Mouse (Mus musculus): Measurements from ENCODE around the gene Rbfox1.

Rbfox1 gene

DNA sequence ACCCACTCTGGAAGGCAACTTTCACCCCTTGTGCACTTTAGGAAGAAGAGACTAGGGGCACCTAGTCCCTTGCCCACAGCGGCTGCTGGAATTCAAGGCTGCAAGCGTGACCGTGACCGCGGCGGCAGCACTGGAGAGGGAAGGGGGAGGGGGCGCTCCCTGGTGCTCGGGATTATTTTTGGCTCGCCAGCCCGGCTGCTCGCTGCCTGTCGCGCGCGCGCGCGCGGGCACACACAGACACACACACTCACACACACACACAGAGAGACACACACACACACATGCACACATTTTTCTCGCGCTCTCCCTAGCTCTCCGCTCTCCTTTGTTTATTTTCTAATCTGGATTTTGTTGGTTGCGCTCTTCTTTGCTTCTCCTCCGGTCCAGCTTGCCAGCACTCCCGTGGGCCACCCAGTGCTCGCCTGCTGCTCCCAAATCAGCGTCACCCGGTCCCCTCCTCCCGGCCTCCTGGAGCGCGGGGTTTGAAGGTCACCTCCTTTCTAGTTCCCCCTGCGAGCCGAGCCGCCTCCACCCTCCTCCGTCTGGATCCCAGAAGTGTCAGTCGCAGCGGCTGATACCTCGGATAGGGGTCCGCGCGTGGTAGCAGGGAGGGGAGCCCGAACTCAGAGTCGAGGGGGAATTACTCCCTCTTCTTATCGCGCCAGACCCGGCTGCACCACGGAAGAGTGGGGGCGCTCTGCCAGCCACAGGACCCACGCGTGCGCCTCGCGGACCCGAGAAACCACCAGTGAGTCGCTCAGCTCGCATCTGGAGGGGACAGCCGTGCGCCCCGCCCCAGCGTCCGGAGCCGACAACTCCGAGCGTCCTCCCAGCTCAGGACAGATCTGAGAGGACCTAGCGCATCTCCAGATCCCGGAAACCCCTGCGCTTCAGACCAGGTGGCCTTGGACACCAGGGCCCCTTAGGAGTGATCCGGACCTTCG, at the start of gene Rbfox1:
Rbfox1 (plus strand) TSS at position 610 of the 944 bp plus-strand sequence.
- peak in 1 of 2 experiments; percentile 51 for DNase-seq (ENCODE audit: inconsistent age in 2 of 2, low spot score in 1 of 2)

GRCm38 (mm10) chr16:5836744-5837143, 48.4 kb upstream of the Rbfox1 start:
- DNase-seq (ENCODE audit: inconsistent age in 2 of 2, low spot score in 1 of 2) = no peak

GRCm38 (mm10) chr16:5841167-5841566, 44.0 kb upstream of the Rbfox1 start:
- no peak for DNase-seq (ENCODE audit: inconsistent age in 2 of 2, low spot score in 1 of 2)

DNA sequence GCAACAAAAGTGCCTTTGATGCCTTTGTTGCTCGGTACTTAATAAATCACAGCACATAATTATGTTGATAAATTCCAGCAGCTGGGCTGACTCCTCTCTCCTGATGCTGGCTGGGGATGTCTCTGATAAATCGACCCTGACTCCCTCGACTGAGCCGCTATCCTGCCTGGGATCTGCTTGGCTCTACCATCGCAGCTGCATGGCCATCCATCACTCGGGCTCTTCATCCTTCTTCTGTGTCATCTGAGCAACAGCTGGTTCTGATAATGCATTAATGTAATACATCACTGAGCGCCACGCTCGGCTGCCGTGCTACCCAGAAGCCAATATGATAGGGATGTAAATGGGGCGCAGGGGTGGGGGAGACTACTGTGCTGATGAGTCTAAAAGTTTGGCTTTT, 39.5 kb upstream of the Rbfox1 start:
- DNase-seq (ENCODE audit: inconsistent age in 2 of 2, low spot score in 1 of 2) = peak; percentile 14 to 21

GRCm38 (mm10) chr16:5853055-5853454, 32.1 kb upstream of the Rbfox1 start:
- DNase-seq (ENCODE audit: inconsistent age in 2 of 2, low spot score in 1 of 2) = no peak

GRCm38 (mm10) chr16:5864350-5864749, 20.8 kb upstream of the Rbfox1 start:
- no peak for DNase-seq (ENCODE audit: inconsistent age in 2 of 2, low spot score in 1 of 2)

DNA sequence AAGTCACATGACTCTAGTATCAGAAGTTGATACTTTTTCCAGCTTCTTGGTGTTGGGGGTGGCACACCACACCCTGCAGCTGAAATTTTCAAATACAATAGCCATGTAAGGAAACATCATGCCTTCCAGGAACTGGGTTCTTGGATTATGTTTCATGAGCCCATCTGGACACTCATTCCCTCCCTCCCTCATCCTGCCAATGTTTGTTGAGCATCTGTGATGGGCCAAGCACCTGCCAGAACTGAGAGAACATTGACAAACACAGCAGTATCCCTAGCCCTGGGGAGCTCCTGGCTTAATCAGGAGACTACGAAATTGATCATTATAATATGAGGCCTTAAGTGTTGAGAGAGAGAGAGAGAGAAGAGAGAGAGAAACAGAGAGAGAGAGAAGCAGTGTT, 18.2 kb upstream of the Rbfox1 start:
- DNase-seq (ENCODE audit: inconsistent age in 2 of 2, low spot score in 1 of 2) = no peak

DNA sequence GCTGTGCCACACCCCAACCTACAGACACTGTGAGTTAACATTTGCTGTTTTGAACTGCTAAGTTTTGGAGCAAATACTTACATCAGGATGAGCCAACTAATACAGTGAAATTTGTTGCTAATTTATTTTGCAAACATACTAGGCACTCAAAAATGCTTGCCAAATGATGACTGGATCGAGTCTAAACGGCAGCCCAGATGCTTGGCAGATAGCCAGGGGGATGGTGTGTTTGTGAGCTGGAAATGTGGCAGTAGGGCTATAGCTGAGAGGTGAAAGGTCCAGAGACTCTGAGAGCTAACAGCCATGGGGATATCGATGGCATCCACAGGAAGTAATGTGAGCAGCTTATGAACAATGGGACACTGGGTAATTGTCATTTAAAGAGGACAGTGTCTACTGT, 14.8 kb upstream of the Rbfox1 start:
- DNase-seq (ENCODE audit: inconsistent age in 2 of 2, low spot score in 1 of 2) = no peak

DNA sequence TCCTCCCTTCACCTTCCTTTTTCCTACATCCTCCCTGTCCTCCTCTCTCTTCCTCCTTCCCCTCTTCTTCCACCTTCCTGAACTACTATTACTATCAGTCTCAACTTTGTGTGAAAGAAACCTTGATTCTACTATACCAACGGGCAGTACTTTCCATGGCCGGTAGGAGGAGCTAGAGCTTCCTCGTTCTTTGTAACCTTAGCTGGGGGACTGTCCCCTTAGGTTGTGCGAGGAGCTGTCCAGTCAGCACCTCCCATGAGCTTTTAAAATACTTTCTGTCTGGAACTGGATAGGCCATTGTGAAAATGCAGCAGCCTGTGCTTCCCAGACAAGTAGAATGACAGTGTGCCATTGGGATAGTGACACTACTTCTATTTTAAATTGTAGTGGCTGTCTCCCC, 3.3 kb upstream of the Rbfox1 start:
- DNase-seq (ENCODE audit: inconsistent age in 2 of 2, low spot score in 1 of 2) = peak; percentile 72 to 92

GRCm38 (mm10) chr16:5885690-5886050, 515 bp downstream of the Rbfox1 start:
- DNase-seq (ENCODE audit: inconsistent age in 2 of 2, low spot score in 1 of 2) = no peak

DNA sequence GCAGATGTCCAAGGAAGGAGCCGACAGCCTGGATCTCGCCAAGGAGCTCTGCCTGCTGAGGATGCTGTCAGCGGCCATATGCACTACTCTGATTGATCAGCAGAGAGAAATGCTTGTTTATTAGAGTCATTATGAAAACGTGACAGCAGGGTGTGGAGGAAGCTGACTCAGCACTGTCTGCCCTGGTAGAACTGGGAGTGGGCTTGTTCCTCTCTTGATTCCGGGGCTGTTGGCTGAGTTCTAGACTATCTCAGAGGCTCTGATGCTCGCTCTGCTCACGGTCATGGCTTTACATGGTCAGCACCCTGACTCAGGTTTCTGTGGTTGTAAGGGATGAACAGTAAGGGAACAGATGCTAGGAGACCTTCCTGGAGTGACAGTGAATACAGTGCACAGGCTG, 10.4 kb downstream of the Rbfox1 start:
- no peak for DNase-seq (ENCODE audit: inconsistent age in 2 of 2, low spot score in 1 of 2)

DNA sequence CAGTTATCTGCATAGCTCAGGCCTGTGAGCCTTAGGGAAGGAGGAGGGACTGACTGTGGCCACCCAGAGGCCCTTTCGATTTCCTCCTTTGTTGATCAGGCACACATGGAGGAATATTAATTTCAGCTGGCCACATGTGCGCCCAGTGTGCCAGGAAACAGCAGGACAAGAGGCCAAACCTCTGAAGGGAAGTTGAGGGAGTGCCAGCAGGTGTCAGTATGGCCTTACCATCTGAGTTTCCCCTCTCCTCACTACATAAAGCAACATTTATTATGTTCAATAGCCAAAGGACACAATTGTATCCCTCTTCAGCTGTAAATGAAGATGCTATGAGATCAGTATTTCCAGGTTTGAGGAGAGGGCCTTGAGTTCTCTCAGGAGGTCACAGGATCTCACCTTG, 13.2 kb downstream of the Rbfox1 start:
- DNase-seq (ENCODE audit: inconsistent age in 2 of 2, low spot score in 1 of 2) = peak; percentile 13 to 58

DNA sequence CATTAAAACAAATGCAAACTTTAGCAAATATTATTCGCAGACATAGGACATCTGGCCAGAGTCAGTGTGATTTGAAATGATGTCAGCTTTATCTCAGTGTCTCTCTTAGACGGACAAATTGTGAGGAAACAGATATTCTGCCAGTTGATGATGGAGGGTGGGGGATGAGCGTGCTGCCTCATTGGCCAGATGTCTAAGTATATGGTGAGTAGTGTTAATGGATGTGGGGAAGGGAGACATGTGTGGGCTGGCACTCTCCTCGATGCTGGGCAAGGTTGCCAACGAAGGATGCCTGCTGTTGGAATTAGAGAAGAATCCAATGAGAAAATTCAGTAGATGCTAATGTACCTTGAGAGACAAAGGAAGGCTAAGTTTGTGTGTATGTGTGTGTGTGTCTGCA, 25.6 kb downstream of the Rbfox1 start:
- no peak for DNase-seq (ENCODE audit: inconsistent age in 2 of 2, low spot score in 1 of 2)

DNA sequence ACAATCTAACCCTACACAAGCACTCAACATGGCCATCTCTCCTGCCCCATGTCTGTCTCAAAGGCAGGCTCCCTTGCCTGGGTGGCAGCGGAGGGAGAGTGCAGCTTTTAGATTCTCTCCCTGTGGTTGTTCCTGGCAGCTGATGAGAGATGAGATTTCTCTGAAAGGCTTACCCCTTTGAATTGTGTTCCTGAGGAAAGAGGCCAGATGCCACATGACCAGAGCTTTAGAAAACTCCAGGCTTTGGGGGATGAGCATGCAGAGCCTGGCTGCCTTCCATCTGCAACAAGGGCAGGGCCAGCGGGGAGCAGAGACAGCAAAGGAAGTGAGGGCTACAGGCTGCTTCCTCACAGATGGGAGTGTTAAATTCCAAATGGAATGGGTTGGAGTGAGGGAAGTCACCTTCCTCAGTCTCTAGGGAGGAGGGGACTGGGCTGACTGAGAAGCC, 26.7 kb downstream of the Rbfox1 start:
- DNase-seq (ENCODE audit: inconsistent age in 2 of 2, low spot score in 1 of 2) = peak; percentile 41 to 61

DNA sequence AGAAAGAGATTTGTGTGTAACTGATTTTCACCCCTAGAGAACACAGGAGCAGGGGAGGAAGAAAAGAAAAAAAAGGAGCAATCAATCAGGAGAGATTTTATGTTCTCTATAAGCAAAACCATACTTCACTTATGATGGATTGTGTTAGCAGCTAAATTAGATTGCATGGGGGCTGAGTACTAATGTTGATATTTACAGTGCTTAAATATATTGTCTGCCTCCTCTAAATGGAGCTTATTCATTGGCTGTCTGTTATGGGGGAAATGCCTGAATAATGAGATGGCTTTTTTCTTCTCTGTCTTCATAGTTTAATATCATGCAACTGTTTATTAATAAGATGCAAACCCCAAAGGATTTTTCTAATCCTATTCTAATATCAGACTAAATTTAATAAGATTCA, 32.8 kb downstream of the Rbfox1 start:
- no peak for DNase-seq (ENCODE audit: inconsistent age in 2 of 2, low spot score in 1 of 2)

DNA sequence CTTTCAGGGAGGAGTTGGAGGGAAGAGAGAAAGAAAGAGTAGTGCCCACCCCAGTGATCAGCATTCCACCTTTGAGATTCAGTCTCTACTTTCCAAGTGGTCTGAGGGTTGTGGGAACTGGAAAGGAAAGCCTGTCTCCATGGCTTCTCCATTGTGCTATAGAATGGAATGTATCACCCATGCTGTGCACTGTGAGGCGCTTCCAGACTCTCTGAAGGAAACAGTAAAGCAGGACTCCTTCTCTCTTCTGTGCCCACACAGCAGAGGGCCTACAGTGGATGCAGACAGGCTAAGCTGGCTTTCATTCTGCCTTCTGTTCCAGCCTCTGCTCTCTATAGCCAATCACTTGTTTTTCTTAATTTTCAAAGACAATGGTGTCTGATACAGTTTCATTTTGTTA, 41.8 kb downstream of the Rbfox1 start:
- no peak for DNase-seq (ENCODE audit: inconsistent age in 2 of 2, low spot score in 1 of 2)

DNA sequence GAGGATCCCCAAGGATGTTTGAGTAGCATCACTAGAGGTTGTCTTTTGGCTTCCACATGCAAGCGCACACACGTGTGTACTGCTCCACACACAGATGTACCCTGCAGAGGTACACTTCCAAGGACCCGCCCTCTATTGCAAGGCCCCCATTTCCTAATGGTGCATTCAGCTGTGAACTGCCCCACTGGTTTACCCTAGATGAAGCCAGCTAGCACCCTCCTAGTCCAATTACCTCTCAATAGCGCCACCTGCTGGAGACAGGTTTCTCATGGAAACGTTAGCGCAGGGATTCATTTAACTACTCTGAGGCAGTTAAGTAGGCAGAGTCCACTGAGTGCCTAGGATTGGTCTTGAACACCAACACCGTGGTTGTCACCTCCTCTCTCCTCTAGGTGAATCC, 46.5 kb downstream of the Rbfox1 start:
- peak; percentile 73 to 93 for DNase-seq (ENCODE audit: inconsistent age in 2 of 2, low spot score in 1 of 2)

GRCm38 (mm10) chr16:5940016-5940415, 54.9 kb downstream of the Rbfox1 start:
- peak; percentile 18 to 66 for DNase-seq (ENCODE audit: inconsistent age in 2 of 2, low spot score in 1 of 2)

GRCm38 (mm10) chr16:5945682-5946081, 60.5 kb downstream of the Rbfox1 start:
- DNase-seq (ENCODE audit: inconsistent age in 2 of 2, low spot score in 1 of 2) = no peak

- DNase-seq (ENCODE audit: inconsistent age in 2 of 2, low spot score in 1 of 2) = no peak
These were observed 68.0 kb downstream of the Rbfox1 start for GRCm38 (mm10) chr16:5953106-5953505.

DNA sequence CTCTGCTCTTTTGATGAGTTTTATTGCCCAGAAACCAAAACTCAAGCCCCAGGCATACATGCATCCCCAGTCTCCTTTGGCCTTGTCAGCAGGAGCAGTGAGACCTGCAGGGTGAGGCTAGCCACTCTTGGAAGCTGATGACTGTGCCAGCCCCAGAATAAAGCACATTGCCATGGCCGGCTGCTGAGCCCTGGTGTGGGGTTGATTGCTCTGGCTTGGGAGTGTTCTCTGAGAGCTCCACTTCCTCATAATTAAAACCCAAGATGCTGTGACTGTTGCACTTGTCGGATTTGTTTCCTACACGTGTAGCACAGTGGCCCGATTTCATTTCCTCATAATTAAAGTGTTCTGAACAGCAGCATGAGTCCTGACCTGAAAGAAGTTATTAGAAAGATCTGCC, 72.3 kb downstream of the Rbfox1 start:
- no peak for DNase-seq (ENCODE audit: inconsistent age in 2 of 2, low spot score in 1 of 2)

- no peak for DNase-seq (ENCODE audit: inconsistent age in 2 of 2, low spot score in 1 of 2)
These were observed 76.6 kb downstream of the Rbfox1 start for GRCm38 (mm10) chr16:5961786-5962185.

GRCm38 (mm10) chr16:5974172-5974571, 89.0 kb downstream of the Rbfox1 start:
- no peak for DNase-seq (ENCODE audit: inconsistent age in 2 of 2, low spot score in 1 of 2)
